Mouse (Mus musculus) lung, embryonic 14.5 days (tissue): ENCODE results near the gene Vpreb3. TPM values are rescaled to one million over a fixed set of nuclear protein-coding genes. Genes with fewer than 3 reads are reported as not detected.
"Not testable (repeated sequence)": the region's sequence is repeated elsewhere in the genome, so short reads cannot be mapped to it uniquely, and the experiment has no call there.

Experiments
- ATAC-seq: fragments of 200-750 bp; cut with Nextera tagmentation; 2 replicates; pipeline ENCODE4 v1.8.0; 2017; ENCODE audit warnings: mild to moderate bottlenecking, moderate TSS enrichment, moderate library complexity; ENCODE audit not compliant: insufficient read depth
- DNase-seq: peaks from one replicate; pipeline ENCODE4 v3.0.0-alpha.2; 2015
- H3K27ac ChIP-seq: fragments of 300-500 bp; sonication (generic); 2 replicates; pipeline ENCODE4 v1.5.1; 2014; ENCODE audit warnings: low read depth, mild to moderate bottlenecking, moderate library complexity
- H3K27me3 ChIP-seq: fragments of 300-500 bp; sonication (generic); 2 replicates; pipeline ENCODE4 v1.6.1; 2014; ENCODE audit warnings: low read length, control low read depth; ENCODE audit not compliant: insufficient read depth
- H3K36me3 ChIP-seq: fragments of 300-500 bp; sonication (generic); 2 replicates; pipeline ENCODE4 v1.6.1; 2014; ENCODE audit warnings: control low read depth; ENCODE audit not compliant: insufficient read depth
- H3K4me1 ChIP-seq: fragments of 300-500 bp; sonication (generic); 2 replicates; pipeline ENCODE4 v1.6.1; 2014; ENCODE audit warnings: antibody characterized with exemption, control low read depth; ENCODE audit not compliant: insufficient read depth
- H3K4me2 ChIP-seq: fragments of 300-500 bp; sonication (generic); 2 replicates; pipeline ENCODE4 v1.6.1; 2014; ENCODE audit warnings: mild to moderate bottlenecking
- H3K4me3 ChIP-seq: fragments of 300-500 bp; sonication (generic); 2 replicates; pipeline ENCODE4 v1.5.1; 2014; ENCODE audit warnings: low read depth, low read length
- H3K9ac ChIP-seq: fragments of 300-500 bp; sonication (generic); 2 replicates; pipeline ENCODE4 v1.6.1; 2014
- H3K9me3 ChIP-seq: fragments of 300-500 bp; sonication (generic); 2 replicates; pipeline ENCODE4 v1.6.1; 2016; ENCODE audit warnings: low read depth, low read length, control low read depth
- CTCF ChIP-seq: IDR thresholded peaks from 2 replicates; pipeline ENCODE4 v1.5.1; 2016; ENCODE audit warnings: antibody characterized with exemption, low read depth
- WGBS: fragments of 180-500 bp; shearing (Covaris S2); extraction: QIAGEN DNeasy Blood & Tissue Kit; methylation state at CpG from one replicate; pipeline ENCODE4 v1.1.7; 2014; 5-methylcytosine and 5-hydroxymethylcytosine counted together
- polyA plus RNA-seq: library from polyadenylated mRNA; unstranded; fragments of >200 nt; fragmentation: Nextera tagmentation; extraction: Ambion mirVana; gene quantifications from 2 replicates; pipeline ENCODE4 v1.2.1, GENCODE M21; 2014

Vpreb3 gene
- polyA plus RNA-seq, 1 experiment from 2014 or later = 0.63 TPM

DNA sequence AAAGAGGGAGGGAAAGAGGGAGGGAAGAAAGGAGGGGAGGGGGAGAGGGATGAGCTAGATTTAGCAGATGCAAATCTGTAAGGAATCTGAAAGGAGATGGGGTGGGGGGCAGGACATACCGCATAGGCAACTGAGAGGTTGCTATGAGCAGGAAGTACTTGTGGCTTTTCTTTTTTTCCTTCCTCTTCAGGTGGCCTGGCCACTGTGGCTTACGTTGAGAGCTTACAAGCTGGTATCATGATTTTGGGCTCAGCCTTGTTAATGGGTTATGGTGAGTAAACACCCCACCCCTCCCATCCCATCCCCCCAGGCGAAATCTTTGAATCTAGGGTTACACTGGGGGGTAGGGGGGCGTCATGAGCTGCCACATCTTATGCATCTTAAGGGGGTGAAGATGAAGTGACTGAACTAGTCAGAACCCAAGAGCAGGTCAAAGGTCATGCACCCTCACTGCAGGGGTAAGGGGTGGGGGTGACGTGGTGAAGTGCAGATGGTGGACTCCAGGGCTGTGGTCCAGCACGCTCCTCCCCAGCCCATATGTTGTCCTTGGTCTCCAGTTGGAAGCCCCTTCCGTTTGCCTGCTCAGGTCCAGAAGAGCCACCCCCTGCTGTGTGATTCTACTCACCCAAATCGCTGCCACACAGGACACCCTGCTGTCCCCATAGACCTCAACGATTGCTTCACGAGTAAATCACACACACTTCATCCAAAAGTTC, 35.4 kb downstream of the Vpreb3 start:
- H3K9ac ChIP-seq = no peak overlapping the region
- no peaks in the 10 kb centered on the region for H3K27me3 ChIP-seq
- 33% methylated on average over 10 of the region's 10 CpGs for WGBS
- no peaks in the 10 kb centered on the region for H3K4me1 ChIP-seq
- no peak overlapping the region for H3K4me3 ChIP-seq
- H3K27ac ChIP-seq = no peak overlapping the region
- no peak overlapping the region for H3K4me2 ChIP-seq
- no peaks in the 10 kb centered on the region for H3K9me3 ChIP-seq
- no peaks in the 10 kb centered on the region for H3K36me3 ChIP-seq
- no peak for ATAC-seq
- no peak for TF ChIP-seq CTCF
- peak; percentile 18 for DNase-seq

DNA sequence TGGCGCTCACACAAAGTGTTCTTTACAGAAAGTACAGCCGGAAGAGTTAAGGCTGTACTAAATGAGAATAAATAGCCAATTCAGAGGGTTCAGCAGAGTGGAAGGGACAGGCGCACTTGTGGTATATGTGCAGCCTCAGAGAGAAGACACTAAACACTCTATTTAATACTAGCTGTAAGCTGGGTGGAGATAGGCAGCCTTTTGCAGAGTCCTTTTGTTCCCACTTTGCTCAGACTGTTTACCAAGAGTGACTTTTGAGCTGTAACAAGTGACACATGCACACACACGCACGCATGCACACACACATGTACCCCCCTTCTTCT, 35.9 kb downstream of the Vpreb3 start:
- no peaks in the 10 kb centered on the region for H3K4me1 ChIP-seq
- H3K4me3 ChIP-seq = no peak overlapping the region
- 68% methylated on average over 5 of the region's 5 CpGs for WGBS
- no peak for ATAC-seq
- no peak overlapping the region for H3K27ac ChIP-seq
- H3K9ac ChIP-seq = no peak overlapping the region
- no peaks in the 10 kb centered on the region for H3K27me3 ChIP-seq
- no peaks in the 10 kb centered on the region for H3K36me3 ChIP-seq
- no peak for TF ChIP-seq CTCF
- DNase-seq = no peak
- H3K4me2 ChIP-seq = no peak overlapping the region
- no peaks in the 10 kb centered on the region for H3K9me3 ChIP-seq

GRCm38 (mm10) chr10:75979432-75979831, 36.6 kb downstream of the Vpreb3 start:
- Histone ChIP-seq H3K9me3 (no peaks in the 10 kb centered on the region), H3K4me2 (no peak overlapping the region), H3K9ac (no peak overlapping the region), H3K4me3 (no peak overlapping the region), H3K36me3 (no peaks in the 10 kb centered on the region), H3K27ac (no peak overlapping the region), H3K4me1 (no peaks in the 10 kb centered on the region), H3K27me3 (no peaks in the 10 kb centered on the region)
- DNase-seq = no peak
- ATAC-seq = no peak
- WGBS = 80% methylated on average over 3 of the region's 3 CpGs
- no peak for TF ChIP-seq CTCF

GRCm38 (mm10) chr10:75990430-75991042, 47.7 kb downstream of the Vpreb3 start:
- no peak overlapping the region for H3K27ac ChIP-seq
- H3K9ac ChIP-seq = no peak overlapping the region
- no peak overlapping the region for H3K4me2 ChIP-seq
- TF ChIP-seq CTCF = no peak
- H3K27me3 ChIP-seq = no peaks in the 10 kb centered on the region
- H3K36me3 ChIP-seq = no peaks in the 10 kb centered on the region
- H3K9me3 ChIP-seq = no peaks in the 10 kb centered on the region
- H3K4me3 ChIP-seq = no peak overlapping the region
- 64% methylated on average over 4 of the region's 4 CpGs for WGBS
- ATAC-seq (no peak), DNase-seq (no peak)
- no peaks in the 10 kb centered on the region for H3K4me1 ChIP-seq

- 72% methylated on average over 15 of the region's 15 CpGs for WGBS
- DNase-seq (peak; percentile 16), ATAC-seq (no peak)
- Histone ChIP-seq H3K27ac (no peak overlapping the region), H3K27me3 (no peaks in the 10 kb centered on the region), H3K4me1 (no peaks in the 10 kb centered on the region), H3K36me3 (no peaks in the 10 kb centered on the region), H3K4me3 (no peak overlapping the region), H3K9ac (no peak overlapping the region), H3K4me2 (no peak overlapping the region), H3K9me3 (no peaks in the 10 kb centered on the region)
- no peak for TF ChIP-seq CTCF
These were observed 50.9 kb downstream of the Vpreb3 start for GRCm38 (mm10) chr10:75993616-75994240.

DNA sequence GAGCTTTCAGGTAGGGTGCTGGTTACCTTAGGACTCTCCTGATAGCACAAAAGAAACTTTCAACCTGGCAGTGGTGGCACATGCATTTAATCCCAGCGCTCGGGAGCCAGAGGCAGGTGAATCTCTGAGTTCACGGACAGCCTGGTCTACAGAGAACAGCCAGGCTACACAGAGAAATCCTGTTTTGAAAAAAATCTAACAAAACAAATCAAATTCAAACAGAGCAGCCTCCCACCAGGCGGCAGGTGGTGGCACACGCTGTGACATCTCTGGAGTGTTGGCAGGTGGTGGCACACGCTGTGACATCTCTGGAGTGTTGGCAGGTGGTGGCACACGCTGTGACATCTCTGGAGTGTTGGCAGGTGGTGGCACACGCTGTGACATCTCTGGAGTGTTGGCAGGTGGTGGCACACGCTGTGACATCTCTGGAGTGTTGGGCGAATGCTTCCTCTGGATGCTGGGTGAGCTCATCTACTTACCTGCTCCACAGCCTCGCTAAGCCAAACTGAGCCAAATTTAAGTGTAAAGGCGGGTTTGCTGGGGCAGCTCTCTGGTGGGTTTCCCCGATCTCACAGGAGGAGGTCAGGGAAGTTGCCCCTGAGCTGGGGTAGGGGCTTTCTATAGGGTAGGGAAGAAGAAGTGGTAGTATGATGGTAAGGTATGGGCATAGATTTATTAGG, 51.8 kb downstream of the Vpreb3 start:
- not testable (repeated sequence) for DNase-seq, H3K27ac ChIP-seq, H3K4me2 ChIP-seq, H3K9me3 ChIP-seq, H3K27me3 ChIP-seq, ATAC-seq, H3K4me1 ChIP-seq, H3K4me3 ChIP-seq, H3K36me3 ChIP-seq, H3K9ac ChIP-seq
- WGBS = 59% methylated on average over 12 of the region's 13 CpGs

GRCm38 (mm10) chr10:75995463-75995862, 52.6 kb downstream of the Vpreb3 start:
- no peak overlapping the region for H3K27ac ChIP-seq
- H3K9ac ChIP-seq = no peak overlapping the region
- ATAC-seq = no peak
- no peaks in the 10 kb centered on the region for H3K4me1 ChIP-seq
- H3K36me3 ChIP-seq = no peaks in the 10 kb centered on the region
- H3K9me3 ChIP-seq = no peaks in the 10 kb centered on the region
- TF ChIP-seq CTCF = no peak
- WGBS = 74% methylated on average over 11 of the region's 11 CpGs
- no peak overlapping the region for H3K4me2 ChIP-seq
- H3K4me3 ChIP-seq = no peak overlapping the region
- H3K27me3 ChIP-seq = no peaks in the 10 kb centered on the region
- DNase-seq = no peak
